Mouse (Mus musculus): Measurements from ENCODE around the gene Arhgef39.

GRCm38 (mm10) chr4:43489611-43490010, 9.9 kb downstream of the Arhgef39 start:
- TF ChIP-seq CTCF (IDR thresholded peaks at IDR 0.05) = no peak
- no peak for TF ChIP-seq EP300 (IDR thresholded peaks at IDR 0.05)
